Mouse (Mus musculus) liver, embryonic 14.5 days (tissue): ENCODE measurements at regions not wholly inside any gene's neighbourhood (a gene's known extent, or its start where the extent isn't known, plus 50 kb on each side); places are given as distances from the start of the nearest gene placed in this dataset.
A peak's percentile ranks its signal among the peaks of the same experiment; 100 is the strongest.

Experiments
- ATAC-seq: fragments of 200-750 bp; cut with Nextera tagmentation; 2 replicates; pipeline ENCODE4 v1.8.0; 2017; ENCODE audit warnings: moderate number of reproducible peaks, mild to moderate bottlenecking, moderate library complexity; ENCODE audit not compliant: insufficient read depth
- DNase-seq, 3 experiments: peaks; one replicate each; pipeline ENCODE4 v3.0.0-alpha.2; 2012 to 2013; ENCODE audit warnings: low read depth in 3 of 3, low spot score in 3 of 3
- H3K27ac ChIP-seq: fragments of 300-500 bp; sonication (generic); 2 replicates; pipeline ENCODE4 v1.5.1; 2014; ENCODE audit warnings: moderate library complexity, mild to moderate bottlenecking, control low read depth, inconsistent platforms
- H3K27me3 ChIP-seq: fragments of 300-500 bp; sonication (generic); 2 replicates; pipeline ENCODE4 v1.6.1; 2014; ENCODE audit warnings: mild to moderate bottlenecking, low read length, moderate library complexity; ENCODE audit not compliant: control insufficient read depth, insufficient read depth
- H3K36me3 ChIP-seq: fragments of 300-500 bp; sonication (generic); replicated peaks from 2 replicates; pipeline ENCODE4 v1.6.1; 2014; ENCODE audit warnings: low read depth; ENCODE audit not compliant: control insufficient read depth, insufficient read depth
- H3K4me1 ChIP-seq, 2 experiments: fragments of 200-500 bp in 1 of 2; fragments of 300-500 bp in 1 of 2; sonication (generic) in 1 of 2; replicated peaks; 2 replicates each; pipeline ENCODE4 v1.6.1; 2012 to 2014; ENCODE audit warnings: antibody characterized with exemption in 1 of 2, inconsistent platforms in 1 of 2, low read length in 1 of 2; ENCODE audit not compliant: control insufficient read depth in 2 of 2, insufficient read depth in 2 of 2
- H3K4me2 ChIP-seq: fragments of 300-500 bp; sonication (generic); 2 replicates; pipeline ENCODE4 v1.6.1; 2014; ENCODE audit warnings: low read depth, mild to moderate bottlenecking, control low read depth, moderate library complexity
- H3K4me3 ChIP-seq, 2 experiments: fragments of 200-500 bp in 1 of 2; fragments of 300-500 bp in 1 of 2; sonication (generic) in 1 of 2; 2 replicates each; pipeline ENCODE4 v1.5.1; 2012 to 2014; ENCODE audit warnings: low read depth in 2 of 2, low read length in 2 of 2, mild to moderate bottlenecking in 2 of 2, control low read depth in 1 of 2, inconsistent platforms in 1 of 2, moderate library complexity in 1 of 2; ENCODE audit not compliant: insufficient read depth in 1 of 2
- H3K9ac ChIP-seq: fragments of 300-500 bp; sonication (generic); replicated peaks from 2 replicates; pipeline ENCODE4 v1.6.1; 2014; ENCODE audit warnings: mild to moderate bottlenecking, control low read depth, moderate library complexity
- H3K9me3 ChIP-seq: fragments of 300-500 bp; sonication (generic); 2 replicates; pipeline ENCODE4 v1.6.1; 2016; ENCODE audit warnings: low read length, mixed read lengths; ENCODE audit not compliant: control insufficient read depth
- CTCF ChIP-seq: IDR thresholded peaks from 2 replicates; pipeline ENCODE4 v1.5.1; 2016; ENCODE audit warnings: antibody characterized with exemption, low read depth, control low read depth
- EP300 ChIP-seq: IDR thresholded peaks from 2 replicates; pipeline ENCODE4 v1.6.1; 2016; ENCODE audit warnings: antibody characterized with exemption, low read depth
- WGBS: fragments of 180-500 bp; shearing (Covaris S2); extraction: QIAGEN DNeasy Blood & Tissue Kit; methylation state at CpG from one replicate; pipeline ENCODE4 v1.1.7; 2014; ENCODE audit not compliant: insufficient replicate concordance; 5-methylcytosine and 5-hydroxymethylcytosine counted together

GRCm38 (mm10) chr2:173420481-173420880 lies 101.9 kb upstream of the 1700021F07Rik start:
- Histone ChIP-seq H3K27ac (no peak overlapping the region), H3K9me3 (no peaks in the 10 kb centered on the region), H3K4me1 (no peaks in the 10 kb centered on the region), H3K9ac (no peak overlapping the region), H3K4me2 (no peak overlapping the region), H3K36me3 (no peaks in the 10 kb centered on the region), H3K4me3 (no peak overlapping the region), H3K27me3 (no peaks in the 10 kb centered on the region)
- no peak for ATAC-seq
- DNase-seq: no peak
- TF ChIP-seq EP300: no peak
- no peak for TF ChIP-seq CTCF
- WGBS: 53% methylated on average over 5 of the region's 5 CpGs

GRCm38 (mm10) chr2:173424875-173425274 lies 97.5 kb upstream of the 1700021F07Rik start:
- Histone ChIP-seq H3K4me1 (no peaks in the 10 kb centered on the region; a peak in 1 of 4 replicates), H3K4me3 (no peak overlapping the region), H3K4me2 (no peak overlapping the region), H3K9me3 (no peaks in the 10 kb centered on the region), H3K27me3 (no peaks in the 10 kb centered on the region), H3K9ac (no peak overlapping the region), H3K27ac (no peak overlapping the region), H3K36me3 (no peaks in the 10 kb centered on the region)
- DNase-seq: no peak
- TF ChIP-seq CTCF: no peak
- TF ChIP-seq EP300: no peak
- WGBS: 71% methylated on average over 7 of the region's 7 CpGs
- ATAC-seq: no peak

- DNase-seq (no peak), ATAC-seq (no peak)
- Histone ChIP-seq H3K27ac (no peak overlapping the region), H3K27me3 (no peaks in the 10 kb centered on the region), H3K4me3 (no peak overlapping the region), H3K4me2 (no peak overlapping the region), H3K4me1 (no peaks in the 10 kb centered on the region; a peak in 1 of 4 replicates), H3K36me3 (no peaks in the 10 kb centered on the region), H3K9me3 (no peaks in the 10 kb centered on the region), H3K9ac (no peak overlapping the region)
- TF ChIP-seq CTCF (no peak), EP300 (no peak)
- 68% methylated on average over 9 of the region's 9 CpGs for WGBS
Observed at GRCm38 (mm10) chr2:173425754-173426153, 96.6 kb upstream of the 1700021F07Rik start.

- peak; percentile 48; the same call in 1 of the 2 replicates for ATAC-seq
- H3K36me3 ChIP-seq: no peaks in the 10 kb centered on the region
- no peaks in the 10 kb centered on the region for H3K27me3 ChIP-seq
- TF ChIP-seq EP300: no peak
- no peak for TF ChIP-seq CTCF
- DNase-seq: no peak
- no peaks in the 10 kb centered on the region; a peak in 1 of 4 replicates for H3K4me1 ChIP-seq
- no peak overlapping the region for H3K27ac ChIP-seq
- H3K4me3 ChIP-seq: no peak overlapping the region
- H3K9me3 ChIP-seq: no peaks in the 10 kb centered on the region
- no peak overlapping the region for H3K4me2 ChIP-seq
- no peak overlapping the region for H3K9ac ChIP-seq
- WGBS: 28% methylated on average over 16 of the region's 16 CpGs
Observed at GRCm38 (mm10) chr2:173426191-173427065, 96.0 kb upstream of the 1700021F07Rik start.

- DNase-seq: no peak
- H3K4me1 ChIP-seq: no peaks in the 10 kb centered on the region; a peak in 1 of 4 replicates
- no peak overlapping the region for H3K9ac ChIP-seq
- no peaks in the 10 kb centered on the region for H3K27me3 ChIP-seq
- H3K36me3 ChIP-seq: no peaks in the 10 kb centered on the region
- no peaks in the 10 kb centered on the region for H3K9me3 ChIP-seq
- H3K27ac ChIP-seq: no peak overlapping the region
- H3K4me2 ChIP-seq: no peak overlapping the region
- 70% methylated on average over 10 of the region's 10 CpGs for WGBS
- no peak overlapping the region for H3K4me3 ChIP-seq
- no peak for ATAC-seq
- TF ChIP-seq CTCF: no peak
- TF ChIP-seq EP300: no peak
Observed at GRCm38 (mm10) chr2:173427888-173428450, 94.4 kb upstream of the 1700021F07Rik start.
